Mouse (Mus musculus): ENCODE measurements around the gene Dhtkd1.
A peak's percentile ranks its signal among the peaks of the same experiment; 100 is the strongest.
"Not testable (repeated sequence)": the region's sequence is repeated elsewhere in the genome, so short reads cannot be mapped to it uniquely, and the experiment has no call there.

Dhtkd1 gene

GRCm38 (mm10) chr2:5942416-5943032, at the start of gene Dhtkd1:
Gene Dhtkd1 (minus strand): TSS chr2:5942792.
- DNase-seq (ENCODE audit: low spot score): peak; percentile 13

- DNase-seq (ENCODE audit: low spot score): no peak
Measured at GRCm38 (mm10) chr2:5977532-5977931, 34.9 kb upstream of the Dhtkd1 start.

DNA sequence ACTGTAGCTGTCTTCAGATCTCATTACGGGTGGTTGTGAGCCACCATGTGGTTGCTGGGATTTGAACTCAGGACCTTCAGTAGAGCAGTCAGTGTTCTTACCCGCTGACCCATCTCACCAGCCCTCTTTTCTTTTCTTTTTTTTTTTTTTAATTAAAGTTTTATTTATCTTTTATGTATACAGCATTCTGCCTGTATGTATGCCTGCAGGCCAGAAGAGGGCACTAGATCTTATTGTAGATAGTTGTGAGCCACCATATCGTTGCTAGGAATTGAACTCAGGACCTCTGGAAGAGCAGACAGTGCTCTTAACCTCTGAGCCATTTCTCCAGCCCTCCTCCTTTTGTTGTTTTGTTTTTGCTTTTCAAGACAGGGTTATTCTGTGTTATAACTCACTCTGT, 28.0 kb upstream of the Dhtkd1 start:
- DNase-seq (ENCODE audit: low spot score): not testable (repeated sequence)

DNA sequence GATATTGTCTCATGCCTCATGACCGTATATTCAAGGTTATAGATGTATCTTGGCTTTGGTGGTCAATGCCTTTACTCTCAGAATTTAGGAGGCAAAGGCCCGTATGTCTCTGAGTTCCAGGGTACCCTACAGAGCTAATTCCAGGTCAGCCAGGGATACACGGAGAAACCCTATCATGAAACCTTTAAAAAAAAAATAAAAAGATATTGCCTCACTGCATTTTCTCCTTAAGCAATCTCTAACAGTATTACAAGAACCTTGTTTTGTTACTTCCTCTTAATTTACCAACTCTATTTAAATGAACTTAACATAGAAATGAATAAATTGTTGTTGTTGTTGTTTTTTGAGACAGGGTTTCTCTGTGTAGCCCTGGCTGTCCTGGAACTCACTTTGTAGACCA, 23.4 kb upstream of the Dhtkd1 start:
- DNase-seq (ENCODE audit: low spot score): no peak

- not testable (repeated sequence) for DNase-seq (ENCODE audit: low spot score)
Measured at GRCm38 (mm10) chr2:5963729-5964128, 21.1 kb upstream of the Dhtkd1 start.

- DNase-seq (ENCODE audit: low spot score): no peak
Measured at GRCm38 (mm10) chr2:5962265-5962664, 19.7 kb upstream of the Dhtkd1 start.

GRCm38 (mm10) chr2:5957705-5958104, 15.1 kb upstream of the Dhtkd1 start:
- DNase-seq (ENCODE audit: low spot score): no peak

GRCm38 (mm10) chr2:5951621-5952211, 9.1 kb upstream of the Dhtkd1 start:
- no peak for DNase-seq (ENCODE audit: low spot score)

GRCm38 (mm10) chr2:5950766-5951595, 8.4 kb upstream of the Dhtkd1 start, which contains the start of gene Upf2:
Gene Upf2 (plus strand): TSS chr2:5951469.
- DNase-seq (ENCODE audit: low spot score): peak; percentile 89

DNA sequence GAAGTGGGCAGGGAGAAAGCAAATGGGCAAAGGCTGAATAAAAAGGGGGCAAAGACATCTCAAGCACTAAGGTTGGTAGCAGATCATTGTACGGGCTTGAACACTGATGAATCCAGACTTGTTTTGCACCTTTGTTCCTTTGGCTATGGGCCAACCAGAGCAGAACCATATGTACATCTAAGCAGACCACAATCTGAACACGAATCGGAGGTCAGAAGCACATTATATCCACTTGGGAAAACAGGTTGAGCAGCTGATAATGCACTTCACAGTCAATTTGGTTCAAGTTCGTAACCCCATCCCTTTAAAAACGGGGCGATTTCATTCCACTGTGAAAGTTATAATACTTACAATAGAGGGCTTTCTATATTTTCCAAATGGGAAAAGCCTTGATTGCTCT, 7.7 kb upstream of the Dhtkd1 start:
- DNase-seq (ENCODE audit: low spot score): peak; percentile 24

GRCm38 (mm10) chr2:5949821-5950220, 7.2 kb upstream of the Dhtkd1 start:
- not testable (repeated sequence) for DNase-seq (ENCODE audit: low spot score)

- DNase-seq (ENCODE audit: low spot score): no peak
Measured at GRCm38 (mm10) chr2:5948964-5949363, 6.4 kb upstream of the Dhtkd1 start.

GRCm38 (mm10) chr2:5946876-5947275, 4.3 kb upstream of the Dhtkd1 start:
- no peak for DNase-seq (ENCODE audit: low spot score)

- DNase-seq (ENCODE audit: low spot score): no peak
Measured at GRCm38 (mm10) chr2:5945629-5946028, 3.0 kb upstream of the Dhtkd1 start.

GRCm38 (mm10) chr2:5943071-5943470, 479 bp upstream of the Dhtkd1 start:
- no peak for DNase-seq (ENCODE audit: low spot score)

DNA sequence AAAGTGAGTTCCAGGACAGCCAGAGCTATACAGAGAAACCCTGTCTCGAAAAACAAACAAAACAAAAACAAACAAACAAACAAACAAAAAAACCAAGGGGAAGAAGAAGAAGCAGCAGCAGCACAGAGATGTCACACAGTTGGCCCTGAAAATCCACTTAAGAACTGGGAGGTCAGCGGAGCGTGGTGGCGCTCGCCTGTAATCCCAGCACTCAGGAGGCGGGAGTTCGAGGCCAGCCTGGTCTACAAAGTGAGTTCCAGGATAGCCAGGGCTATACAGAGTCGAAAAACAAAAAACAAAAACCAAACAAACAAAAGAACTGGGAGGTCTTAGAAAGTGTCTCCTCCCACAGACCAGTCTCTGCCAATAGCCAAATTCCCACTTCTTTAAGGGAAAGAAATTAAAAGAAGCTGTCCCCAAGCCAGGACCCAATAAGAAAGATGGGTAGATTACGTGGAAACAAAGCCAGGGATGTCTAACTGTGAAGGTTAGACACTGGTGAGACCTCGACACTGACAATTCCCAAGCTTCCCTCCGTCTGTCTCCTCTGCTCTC, 654 bp downstream of the Dhtkd1 start:
- no peak for DNase-seq (ENCODE audit: low spot score)

DNA sequence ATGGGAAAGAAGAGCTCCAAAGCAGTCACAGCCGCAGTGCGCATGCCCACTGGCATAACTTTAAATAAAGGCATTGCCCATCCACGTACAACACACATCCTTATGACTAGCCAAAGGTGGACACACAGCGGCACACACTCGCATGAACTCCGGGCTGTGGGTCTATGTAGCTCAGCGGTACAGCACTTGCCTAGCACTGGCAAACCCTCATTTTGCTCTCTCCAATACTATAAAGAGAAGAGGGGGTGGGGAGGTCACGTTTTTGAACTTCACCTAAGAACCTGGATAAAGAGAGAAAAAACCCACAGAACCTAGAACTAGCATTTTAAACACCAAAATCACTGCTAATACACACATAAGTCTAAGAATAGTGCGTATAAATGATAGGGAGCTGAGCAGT, 1.7 kb downstream of the Dhtkd1 start:
- no peak for DNase-seq (ENCODE audit: low spot score)

DNA sequence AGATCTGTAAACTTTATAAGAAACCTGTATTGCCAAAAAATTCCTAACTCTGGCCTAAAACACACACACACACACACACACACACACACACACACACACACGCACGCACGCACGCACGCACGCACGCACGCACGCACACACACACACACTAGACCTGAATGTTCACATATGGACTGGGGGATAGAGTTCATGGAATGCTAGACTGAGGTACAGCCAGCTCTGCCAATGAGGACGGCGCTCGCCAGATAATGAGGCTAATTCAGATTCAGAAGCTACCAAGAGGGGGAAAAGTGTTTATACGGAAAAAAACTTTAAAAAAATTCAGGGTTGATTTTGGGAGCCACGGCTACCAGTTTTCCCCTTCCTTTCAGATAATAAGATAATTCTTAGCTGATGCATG, 2.7 kb downstream of the Dhtkd1 start:
- DNase-seq (ENCODE audit: low spot score): no peak

DNA sequence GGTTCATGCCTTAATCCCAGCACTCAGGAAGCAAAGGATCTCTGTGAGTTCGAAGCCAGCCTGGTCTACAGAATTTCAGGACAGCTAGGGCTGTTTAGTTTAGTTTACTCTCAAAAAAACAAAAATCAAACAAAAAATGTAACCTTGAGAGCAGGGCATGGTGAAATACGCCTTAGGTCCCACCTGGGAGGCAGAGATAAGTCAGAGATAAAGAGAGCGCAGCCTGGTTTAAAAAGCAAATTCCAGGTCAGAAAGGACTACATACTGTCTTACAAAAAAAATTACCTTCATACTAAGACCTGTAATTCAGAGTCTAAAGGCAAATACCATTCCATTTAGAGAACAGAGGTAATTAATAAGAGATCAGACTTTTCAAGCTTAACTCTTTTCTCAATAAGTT, 3.3 kb downstream of the Dhtkd1 start:
- DNase-seq (ENCODE audit: low spot score): no peak

DNA sequence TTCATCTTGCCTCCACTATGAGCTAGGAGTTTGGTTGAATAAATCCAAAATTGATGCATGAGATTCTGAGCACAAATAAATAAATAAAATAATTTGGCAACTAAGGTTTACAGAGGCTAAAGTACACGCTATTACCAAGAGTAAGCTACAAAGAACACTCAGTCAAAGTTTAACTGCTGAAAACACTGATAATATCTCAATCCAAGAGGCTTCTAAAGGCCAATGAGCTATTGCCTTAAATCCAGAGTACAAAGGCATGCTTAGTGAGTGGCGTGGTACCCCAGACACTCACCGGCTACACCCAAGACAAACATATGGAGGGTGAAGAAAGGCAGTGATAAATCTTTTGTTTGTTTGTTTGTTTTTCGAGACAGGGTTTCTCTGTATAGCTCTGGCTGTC, 6.0 kb downstream of the Dhtkd1 start:
- DNase-seq (ENCODE audit: low spot score): no peak

GRCm38 (mm10) chr2:5936068-5936467, 6.5 kb downstream of the Dhtkd1 start:
- no peak for DNase-seq (ENCODE audit: low spot score)

- no peak for DNase-seq (ENCODE audit: low spot score)
Measured at GRCm38 (mm10) chr2:5934936-5935335, 7.7 kb downstream of the Dhtkd1 start.

DNA sequence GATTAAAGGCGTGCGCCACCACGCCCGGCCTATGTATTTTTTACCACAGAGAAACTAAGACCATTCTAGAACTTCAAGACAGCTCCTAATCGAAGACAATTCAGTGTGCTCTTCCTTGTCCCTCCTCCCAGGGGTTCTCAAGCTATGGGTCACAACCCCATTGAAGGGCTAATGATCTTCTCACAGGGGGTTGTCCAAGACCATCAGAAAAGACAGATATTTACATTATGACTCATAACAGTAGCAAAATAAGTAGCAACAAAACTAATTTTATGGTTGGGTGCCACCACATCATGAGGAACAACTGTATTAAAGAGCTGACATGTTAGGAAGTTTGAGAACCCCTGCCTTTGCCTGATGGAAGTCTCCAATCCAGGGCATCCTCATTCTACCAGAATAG, 10.7 kb downstream of the Dhtkd1 start:
- DNase-seq (ENCODE audit: low spot score): no peak

Measured in spleen, adult 12 weeks (tissue).